Mouse (Mus musculus) bone marrow macrophage, adult 2 months (primary cell): ENCODE measurements at regions not wholly inside any gene's neighbourhood (a gene's known extent, or its start where the extent isn't known, plus 50 kb on each side); places are given as distances from the start of the nearest gene placed in this dataset.

ENCODE experiments used
- H3K27ac ChIP-seq: 2 replicates; pipeline ENCODE4 v1.5.1; 2012; ENCODE audit warnings: low read depth, low read length; ENCODE audit not compliant: insufficient read depth
- H3K4me1 ChIP-seq: 2 replicates; pipeline ENCODE4 v1.6.1; 2012; ENCODE audit warnings: low read length; ENCODE audit not compliant: control insufficient read depth, insufficient read depth
- H3K4me3 ChIP-seq: 2 replicates; pipeline ENCODE4 v1.5.1; 2012; ENCODE audit warnings: mild to moderate bottlenecking, low read length, moderate library complexity; ENCODE audit not compliant: insufficient read depth
- CTCF ChIP-seq: IDR thresholded peaks from 2 replicates; pipeline ENCODE4 v1.5.1; 2012; ENCODE audit warnings: low read depth, mild to moderate bottlenecking, low read length, moderate library complexity
- POLR2A ChIP-seq: IDR thresholded peaks from 2 replicates; pipeline ENCODE4 v1.6.1; 2012; ENCODE audit warnings: mild to moderate bottlenecking, low read depth, low read length, borderline replicate concordance

GRCm38 (mm10) chr17:60509122-60509521, 1496.0 kb upstream of the Nudt12 start:
- Histone ChIP-seq H3K27ac (no peak overlapping the region), H3K4me1 (no peaks in the 10 kb centered on the region), H3K4me3 (no peak overlapping the region)
- TF ChIP-seq POLR2A: no peak
- TF ChIP-seq CTCF: no peak

DNA sequence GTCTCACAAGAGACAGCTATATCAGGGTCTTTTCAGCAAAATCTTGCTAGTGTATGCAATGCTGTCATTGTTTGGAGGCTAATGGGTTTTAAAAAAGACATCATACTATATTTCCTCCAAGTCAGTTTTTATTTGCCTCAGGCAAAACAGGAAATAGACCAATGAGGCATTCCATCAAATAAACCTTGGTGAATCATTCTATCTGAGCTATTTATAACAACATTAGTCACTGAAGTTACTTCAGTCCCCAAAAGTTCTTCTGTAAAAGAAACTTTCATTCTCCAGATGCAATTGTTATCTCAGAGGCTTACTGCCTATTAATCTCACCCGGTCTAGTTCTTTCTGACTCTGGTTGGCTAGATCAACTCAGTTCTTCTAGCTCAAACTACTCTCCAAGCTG, 1455.7 kb upstream of the Nudt12 start:
- TF ChIP-seq POLR2A: no peak
- TF ChIP-seq CTCF: no peak
- H3K4me1 ChIP-seq: peaks cover 3% of the 10 kb centered on the region; the same call in 1 of the 2 replicates
- H3K27ac ChIP-seq: peak overlapping the region; percentile 58
- no peak overlapping the region for H3K4me3 ChIP-seq

DNA sequence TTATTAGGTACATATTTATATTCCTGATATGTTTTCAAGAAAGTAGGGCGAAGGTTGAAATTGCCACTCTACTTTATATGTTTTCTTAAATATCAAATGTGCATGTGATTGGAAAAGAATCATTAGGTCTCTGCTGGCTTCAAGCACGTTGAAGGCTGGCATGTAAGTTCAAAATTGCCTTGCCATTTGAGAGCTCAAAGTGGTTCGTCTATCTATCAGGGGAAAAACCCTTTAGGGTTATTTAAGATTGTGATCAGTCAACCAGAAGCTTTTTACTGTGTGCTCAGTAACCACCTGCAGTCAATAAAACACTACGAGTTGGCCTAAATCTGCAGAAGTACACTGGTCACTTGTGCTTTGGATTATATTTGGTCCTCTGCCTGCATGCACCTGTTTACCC, 1451.9 kb upstream of the Nudt12 start:
- Histone ChIP-seq H3K27ac (no peak overlapping the region), H3K4me1 (peaks cover 3% of the 10 kb centered on the region; the same call in 1 of the 2 replicates), H3K4me3 (no peak overlapping the region)
- no peak for TF ChIP-seq POLR2A
- no peak for TF ChIP-seq CTCF

DNA sequence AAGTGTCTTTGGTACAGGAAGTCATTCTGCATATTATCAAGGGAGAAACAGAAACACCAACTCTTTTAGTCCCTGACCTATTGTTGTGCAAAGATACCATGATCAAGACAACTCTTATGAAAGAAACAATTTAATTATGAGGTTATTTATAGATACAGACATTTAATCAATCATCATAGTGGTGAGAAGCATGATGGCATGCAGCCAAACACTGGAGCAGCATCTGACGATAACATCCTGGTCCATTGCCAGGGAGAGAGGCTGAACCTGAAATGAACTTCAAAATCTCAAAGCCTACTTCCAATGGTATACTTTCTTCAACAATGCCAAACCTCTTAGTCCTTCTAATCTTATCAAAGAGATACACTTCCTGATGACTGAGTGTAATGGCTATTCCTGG, 1439.7 kb upstream of the Nudt12 start:
- H3K27ac ChIP-seq: no peak overlapping the region
- no peak overlapping the region for H3K4me3 ChIP-seq
- no peaks in the 10 kb centered on the region for H3K4me1 ChIP-seq
- TF ChIP-seq CTCF (no peak), POLR2A (no peak)

GRCm38 (mm10) chr17:60423570-60423969, 1410.4 kb upstream of the Nudt12 start:
- TF ChIP-seq POLR2A (no peak), CTCF (no peak)
- H3K4me1 ChIP-seq: no peaks in the 10 kb centered on the region
- no peak overlapping the region for H3K4me3 ChIP-seq
- H3K27ac ChIP-seq: no peak overlapping the region
